Mouse (Mus musculus) megakaryocyte, adult 5-6 weeks (primary cell): ENCODE measurements around the gene Cmtm5. TPM values are rescaled to one million over a fixed set of nuclear protein-coding genes. Genes with fewer than 3 reads are reported as not detected.
"Not testable (repeated sequence)": the region's sequence is repeated elsewhere in the genome, so short reads cannot be mapped to it uniquely, and the experiment has no call there.

Source experiments
- ATAC-seq: 2 replicates; pipeline ENCODE4 v1.8.0; 2016; ENCODE audit warnings: mild to moderate bottlenecking, inconsistent platforms; ENCODE audit not compliant: poor library complexity, severe bottlenecking
- total RNA-seq, 2 experiments: library from RNA; stranded (forward) in 1 of 2; stranded (reverse) in 1 of 2; fragments of 153-499, 151-499 nt in 1 of 2; fragments of 221-1000, 200-1000 nt in 1 of 2; gene quantifications; 2 replicates each; pipeline versions ENCODE4 v1.2.3 to v1.2.4; 2015 to 2017

The Cmtm5 gene
- total RNA-seq, 2 experiments from 2014 or later = not detected

DNA sequence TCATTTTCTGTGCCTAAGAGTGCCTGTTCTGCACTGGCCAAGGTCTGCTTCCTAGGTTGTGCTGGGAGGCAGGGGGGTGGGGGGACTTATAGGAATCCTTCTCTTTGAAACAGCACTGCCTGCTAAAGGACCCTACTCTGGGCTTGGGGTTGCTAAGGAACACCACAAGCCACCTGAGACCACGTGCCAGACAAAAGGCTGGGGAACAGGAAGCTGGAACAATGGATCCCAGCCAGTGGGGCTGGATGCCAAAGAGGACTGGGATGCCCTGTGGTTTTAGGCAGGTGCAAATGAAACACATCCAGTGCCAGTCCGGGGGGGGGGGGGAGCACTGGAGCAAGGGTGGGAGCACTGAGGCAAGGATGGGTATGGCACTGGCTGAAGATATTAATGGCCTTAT is 5.6 kb upstream of the Cmtm5 start:
- no peak for ATAC-seq

GRCm38 (mm10) chr14:54932645-54933150 is 3.4 kb upstream of the Cmtm5 start, which contains the start of gene Il25:
Gene Il25, plus strand, starts transcription at chr14:54932695.
- ATAC-seq = no peak

DNA sequence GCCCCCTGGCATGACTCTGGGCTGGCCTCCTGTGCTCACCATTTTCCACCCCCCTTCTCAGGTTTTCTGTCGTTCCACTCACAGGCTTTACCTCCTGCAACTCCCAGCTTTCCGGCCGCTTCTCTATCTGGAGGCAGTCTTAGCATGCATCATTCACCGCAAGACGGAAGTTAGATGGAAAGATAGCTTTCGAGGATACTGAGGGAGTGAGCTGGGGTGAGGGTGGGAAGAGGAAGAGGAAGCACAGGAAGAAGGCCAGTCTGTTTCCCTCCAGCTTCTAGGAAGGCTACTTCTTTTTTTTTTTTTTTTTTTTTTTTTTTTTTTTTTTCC is 735 bp downstream of the Cmtm5 start:
- ATAC-seq = no peak

DNA sequence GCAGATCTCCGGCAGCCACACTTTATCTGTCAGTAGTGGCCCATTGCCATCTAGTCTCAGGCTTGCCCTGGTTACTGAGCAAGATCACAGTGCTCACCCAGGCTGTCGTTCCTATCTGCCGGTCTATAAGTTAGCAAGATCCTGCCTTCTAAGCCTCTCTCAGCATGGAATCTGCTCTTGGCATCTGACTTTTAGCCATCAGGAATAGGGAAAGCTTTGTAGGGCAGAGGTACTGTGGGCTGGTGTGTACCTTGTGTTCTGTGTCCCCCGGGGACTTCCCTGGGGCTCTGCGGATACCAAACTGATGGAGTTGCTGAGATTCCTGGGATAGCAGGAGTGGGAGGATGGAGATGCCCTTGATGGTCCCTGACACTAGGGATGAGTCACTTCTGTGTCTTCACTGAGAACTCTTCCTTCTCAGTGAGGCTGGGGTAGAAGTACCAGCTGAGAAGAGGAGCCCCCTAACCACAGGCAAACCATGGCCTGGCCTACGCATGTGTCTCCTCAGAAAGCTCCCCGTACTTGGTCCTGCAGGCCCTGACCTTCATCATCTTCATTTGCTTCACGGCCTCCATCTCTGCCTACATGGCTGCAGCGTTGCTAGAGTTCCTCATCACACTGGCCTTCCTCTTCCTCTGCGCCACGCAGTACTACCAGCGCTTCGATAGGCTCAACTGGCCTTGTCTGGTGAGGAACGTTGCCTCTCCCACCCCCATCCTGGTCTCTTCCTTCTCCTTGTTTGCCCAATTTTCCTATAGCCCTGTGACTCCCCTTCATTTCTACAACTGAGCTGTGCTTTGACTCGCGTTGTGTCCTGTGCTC is 1.5 kb downstream of the Cmtm5 start:
- ATAC-seq = no peak

DNA sequence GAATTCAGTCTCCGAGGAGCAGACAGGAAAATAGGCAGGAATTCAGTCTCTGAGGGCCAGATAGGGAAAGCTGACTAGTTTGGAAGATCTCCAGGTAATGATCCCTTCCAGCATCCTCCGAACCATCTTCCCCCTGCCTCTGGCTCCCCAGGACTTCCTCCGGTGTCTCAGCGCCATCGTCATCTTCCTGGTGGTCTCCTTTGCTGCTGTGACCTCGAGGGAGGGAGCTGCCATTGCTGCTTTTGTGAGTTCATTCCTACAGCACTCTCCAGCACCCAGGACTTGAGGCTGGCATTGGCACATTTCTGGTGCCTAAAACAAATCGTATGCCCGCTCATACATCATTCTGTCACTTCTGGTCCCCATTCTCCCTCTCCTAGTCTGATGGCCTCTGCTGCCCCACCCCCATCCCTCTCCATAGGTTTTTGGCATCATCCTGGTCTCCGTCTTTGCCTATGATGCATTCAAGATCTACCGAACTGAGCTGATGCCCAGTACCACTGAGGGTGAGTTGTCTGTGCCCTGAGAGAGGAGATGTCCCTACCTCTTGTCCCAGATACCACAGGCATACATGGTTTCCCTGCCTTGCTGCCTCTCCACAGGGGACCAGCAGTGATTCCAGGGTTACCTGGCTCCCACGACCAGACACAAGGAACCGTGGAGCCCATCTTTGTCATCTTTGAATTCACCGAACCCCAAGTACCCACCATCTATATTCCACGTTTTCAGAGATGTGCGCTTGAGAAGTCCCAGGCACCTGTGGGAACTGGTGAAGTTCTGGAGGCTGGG is 2.6 kb downstream of the Cmtm5 start:
- no peak for ATAC-seq

- ATAC-seq = peak; percentile 75
Observed at GRCm38 (mm10) chr14:54939434-54940175, 3.5 kb downstream of the Cmtm5 start.

DNA sequence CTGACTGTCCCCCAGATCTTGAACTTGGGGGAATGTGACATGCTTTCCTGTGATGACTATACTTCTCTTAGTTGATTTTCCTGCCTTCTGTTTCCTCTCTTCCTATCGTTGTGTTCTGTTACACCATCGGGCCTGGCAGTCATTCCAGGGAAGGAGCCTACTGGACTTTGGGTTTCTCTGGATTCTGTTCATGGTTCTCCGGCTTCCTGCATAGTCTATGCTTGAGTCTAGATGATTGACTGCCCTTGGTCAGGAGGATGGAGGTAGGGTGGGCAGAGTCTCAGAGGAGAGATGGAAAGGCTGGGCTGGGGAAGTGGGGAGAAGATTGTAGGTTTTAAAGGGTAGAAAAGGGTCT is 4.1 kb downstream of the Cmtm5 start:
- no peak for ATAC-seq

- no peak for ATAC-seq
Observed at GRCm38 (mm10) chr14:54941024-54941978, 5.2 kb downstream of the Cmtm5 start.

DNA sequence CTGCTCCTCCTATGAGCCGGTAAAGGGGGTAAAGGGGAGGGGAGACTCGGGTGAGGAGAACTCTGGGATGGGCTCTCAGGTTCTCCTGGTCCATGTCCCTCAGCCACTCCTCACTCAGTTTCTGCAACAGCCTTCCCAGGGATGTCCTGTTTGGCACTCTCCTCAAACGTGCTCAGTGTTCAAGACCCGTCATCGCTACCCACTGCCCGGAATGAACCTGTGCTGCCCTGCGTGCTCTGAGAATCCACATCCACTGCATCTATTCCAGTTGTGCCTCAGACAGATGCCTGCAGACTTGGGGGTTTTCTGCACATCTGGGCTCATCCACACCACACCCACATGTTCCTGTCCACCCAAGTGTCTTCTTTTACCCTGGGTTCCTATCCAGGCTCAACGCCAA is 6.4 kb downstream of the Cmtm5 start:
- ATAC-seq = no peak

DNA sequence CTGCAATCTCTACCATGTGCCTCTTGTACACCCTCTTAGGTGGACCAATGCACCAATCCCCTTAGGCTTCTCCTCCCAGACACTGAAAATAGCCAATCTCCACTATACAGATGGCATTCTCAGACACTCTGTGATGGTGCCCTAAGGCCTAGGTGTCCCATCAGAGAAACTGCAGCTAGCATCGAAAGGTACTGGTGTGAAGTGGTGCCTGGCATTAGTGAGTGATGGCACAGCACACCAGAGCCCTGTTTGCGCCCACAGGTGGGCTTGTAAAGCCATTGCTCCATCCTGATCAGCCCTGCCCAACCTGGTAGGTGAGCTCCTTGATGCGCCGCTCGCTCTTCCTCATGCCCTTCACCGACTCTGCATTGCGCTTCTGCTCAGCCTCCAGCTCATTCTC is 7.9 kb downstream of the Cmtm5 start:
- ATAC-seq = no peak

DNA sequence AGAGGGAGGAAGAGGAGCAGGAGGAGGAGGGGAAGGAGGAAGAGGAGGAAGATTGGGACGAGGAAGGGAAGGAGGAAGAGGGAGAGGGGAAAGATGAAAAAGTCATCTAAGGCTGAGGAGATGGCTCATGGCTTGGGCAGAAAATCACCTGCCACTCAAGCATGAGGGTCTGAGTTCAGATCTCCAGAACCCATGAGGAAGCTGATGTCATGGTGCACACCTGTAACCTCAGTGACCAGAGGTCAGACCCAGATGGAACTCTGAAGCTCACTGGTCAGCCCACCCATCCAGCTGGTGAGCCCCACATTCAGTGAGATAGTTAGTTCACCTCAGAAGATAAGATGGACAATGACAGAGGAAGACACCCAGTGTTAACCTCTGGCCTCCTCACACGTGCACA is 8.9 kb downstream of the Cmtm5 start:
- ATAC-seq = no peak

DNA sequence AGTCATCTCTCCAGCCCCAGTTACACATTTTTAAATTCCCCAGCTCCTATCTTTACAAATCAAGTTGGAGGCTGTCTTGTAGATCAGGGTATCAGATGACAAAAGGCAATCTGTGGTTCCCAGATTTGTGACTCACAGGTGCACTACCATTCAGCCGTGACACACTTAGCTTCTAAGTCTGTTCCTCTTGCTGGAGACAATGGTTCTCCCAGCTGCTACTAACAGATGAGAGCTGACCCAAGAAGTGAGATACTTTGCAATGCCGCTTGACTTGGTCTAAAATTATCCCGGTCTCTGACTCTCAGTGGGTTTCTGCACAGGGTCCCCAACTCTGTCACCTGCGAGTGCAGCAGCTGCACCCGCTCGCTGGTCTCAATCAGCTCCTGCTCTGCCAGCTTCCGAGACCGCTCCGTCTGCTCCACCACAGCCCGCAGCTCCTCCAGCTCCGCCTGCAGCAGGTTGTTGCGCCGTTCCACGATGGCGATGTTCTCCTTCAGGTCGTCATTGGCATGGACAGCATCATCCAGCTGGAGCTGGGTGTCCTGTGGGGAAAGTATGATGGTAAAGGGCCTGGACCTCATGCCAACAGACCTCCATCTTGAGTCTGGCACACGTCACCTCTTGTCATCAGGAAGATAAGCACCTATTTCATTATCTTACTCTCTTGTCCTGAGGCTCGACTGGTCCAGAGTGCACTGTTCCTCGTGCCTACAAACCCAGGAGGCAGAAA is 10.1 kb downstream of the Cmtm5 start:
- no peak for ATAC-seq

- ATAC-seq = not testable (repeated sequence)
Observed at GRCm38 (mm10) chr14:54947008-54947407, 10.9 kb downstream of the Cmtm5 start.

GRCm38 (mm10) chr14:54948781-54949180 is 12.7 kb downstream of the Cmtm5 start:
- no peak for ATAC-seq

GRCm38 (mm10) chr14:54950493-54950892 is 14.4 kb downstream of the Cmtm5 start:
- no peak for ATAC-seq

DNA sequence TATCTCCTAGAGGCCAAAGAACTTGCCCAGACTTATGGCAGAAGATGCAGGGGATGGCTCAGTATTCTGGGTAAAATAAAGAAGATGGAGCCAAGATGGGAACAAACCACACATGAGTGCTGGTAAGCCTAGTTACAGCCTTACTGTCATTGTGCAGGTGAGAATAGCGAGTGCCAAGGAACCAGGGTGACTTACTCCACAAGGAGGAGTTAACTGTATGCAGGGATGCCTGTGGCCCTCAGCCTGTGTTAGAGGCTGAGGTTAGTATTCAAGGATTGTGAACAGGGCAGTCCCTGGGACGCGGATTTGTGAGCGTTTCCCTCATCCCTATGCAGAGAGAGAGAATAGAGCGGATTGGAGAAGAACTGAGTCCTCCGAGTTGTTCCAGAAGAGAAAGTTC is 15.5 kb downstream of the Cmtm5 start:
- ATAC-seq = no peak

- ATAC-seq = no peak
Observed at GRCm38 (mm10) chr14:54953664-54954206, 17.7 kb downstream of the Cmtm5 start.

GRCm38 (mm10) chr14:54954474-54954873 is 18.4 kb downstream of the Cmtm5 start:
- ATAC-seq = no peak

DNA sequence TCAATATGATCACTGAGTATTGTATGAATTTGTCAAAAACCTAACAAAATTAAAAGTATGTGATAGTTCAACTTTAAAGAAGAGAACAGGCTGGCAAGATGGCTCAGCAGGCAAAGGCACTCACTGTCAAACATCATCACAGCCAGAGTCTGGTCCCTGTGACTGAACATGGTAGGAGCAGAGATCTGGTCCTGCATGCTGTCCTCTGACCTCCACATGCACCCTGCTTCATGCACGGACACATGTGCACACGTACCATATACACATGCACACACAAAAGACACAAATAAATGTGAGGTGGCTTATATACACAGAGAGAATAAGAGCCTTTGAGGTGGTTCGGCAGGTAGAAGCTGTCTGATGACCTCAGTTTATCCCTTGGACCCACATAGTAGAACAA is 19.4 kb downstream of the Cmtm5 start:
- no peak for ATAC-seq
